Mouse (Mus musculus) neural tube, embryonic 11.5 days (tissue): ENCODE data around the gene Ugt1a10. TPM values are rescaled to one million over a fixed set of nuclear protein-coding genes. Genes with fewer than 3 reads are reported as not detected.

Experiments
- ATAC-seq: fragments of 200-750 bp; cut with Nextera tagmentation; 2 replicates; pipeline ENCODE4 v1.8.0; 2017; ENCODE audit warnings: moderate number of reproducible peaks, mild to moderate bottlenecking, moderate TSS enrichment, moderate library complexity; ENCODE audit not compliant: insufficient read depth, low FRiP score, low TSS enrichment
- DNase-seq: peaks from one replicate; pipeline ENCODE4 v3.0.0-alpha.2; 2015; ENCODE audit warnings: low spot score
- H3K27ac ChIP-seq: fragments of 300-500 bp; sonication (generic); 2 replicates; pipeline ENCODE4 v1.5.1; 2014; ENCODE audit warnings: low read depth, mild to moderate bottlenecking, low read length
- H3K27me3 ChIP-seq: fragments of 300-500 bp; sonication (generic); 2 replicates; pipeline ENCODE4 v1.6.1; 2014; ENCODE audit warnings: mild to moderate bottlenecking, low read length, mixed read lengths; ENCODE audit not compliant: control insufficient read depth, insufficient read depth
- H3K36me3 ChIP-seq: fragments of 300-500 bp; sonication (generic); 2 replicates; pipeline ENCODE4 v1.6.1; 2014; ENCODE audit warnings: mild to moderate bottlenecking, low read length, moderate library complexity, mixed read lengths; ENCODE audit not compliant: control insufficient read depth, insufficient read depth
- H3K4me1 ChIP-seq: fragments of 300-500 bp; sonication (generic); 2 replicates; pipeline ENCODE4 v1.6.1; 2014; ENCODE audit warnings: low read length, mixed read lengths; ENCODE audit not compliant: control insufficient read depth, insufficient read depth
- H3K4me2 ChIP-seq: fragments of 300-500 bp; sonication (generic); 2 replicates; pipeline ENCODE4 v1.6.1; 2014; ENCODE audit warnings: low read depth, mild to moderate bottlenecking, moderate library complexity
- H3K4me3 ChIP-seq: fragments of 300-500 bp; sonication (generic); 2 replicates; pipeline ENCODE4 v1.5.1; 2014; ENCODE audit warnings: low read depth, low read length
- H3K9ac ChIP-seq: fragments of 300-500 bp; sonication (generic); 2 replicates; pipeline ENCODE4 v1.6.1; 2014; ENCODE audit warnings: mild to moderate bottlenecking, low read length
- H3K9me3 ChIP-seq: fragments of 300-500 bp; sonication (generic); 2 replicates; pipeline ENCODE4 v1.6.1; 2016; ENCODE audit warnings: low read length; ENCODE audit not compliant: control insufficient read depth
- WGBS: fragments of 180-500 bp; shearing (Covaris S2); extraction: QIAGEN DNeasy Blood & Tissue Kit; methylation state at CpG from one replicate; pipeline ENCODE4 v1.1.7; 2014; 5-methylcytosine and 5-hydroxymethylcytosine counted together
- polyA plus RNA-seq: library from polyadenylated mRNA; unstranded; fragments of >200 nt; fragmentation: Nextera tagmentation; extraction: Ambion mirVana; gene quantifications from 2 replicates; pipeline ENCODE4 v1.2.1, GENCODE M21; 2014

The Ugt1a10 gene
- polyA plus RNA-seq, 1 experiment from 2014 or later: not detected

- Histone ChIP-seq H3K27ac (no peak overlapping the region), H3K9ac (no peak overlapping the region), H3K4me1 (no peaks in the 10 kb centered on the region), H3K4me3 (no peak overlapping the region), H3K4me2 (no peak overlapping the region), H3K36me3 (0 out of 2 replicates have a peak, but pooled peaks cover 2% of the 10 kb centered on the region), H3K27me3 (no peaks in the 10 kb centered on the region), H3K9me3 (peaks cover 96% of the 10 kb centered on the region)
- WGBS: 67% methylated on average over 4 of the region's 4 CpGs
- no peak for ATAC-seq
- DNase-seq: no peak
Observed at GRCm38 (mm10) chr1:88235894-88236415, 180.8 kb downstream of the Ugt1a10 start.

GRCm38 (mm10) chr1:88237311-88237710 lies 182.1 kb downstream of the Ugt1a10 start:
- H3K4me2 ChIP-seq: no peak overlapping the region
- ATAC-seq: no peak
- H3K27ac ChIP-seq: no peak overlapping the region
- peaks cover 94% of the 10 kb centered on the region for H3K9me3 ChIP-seq
- H3K36me3 ChIP-seq: 0 out of 2 replicates have a peak, but pooled peaks cover 2% of the 10 kb centered on the region
- H3K4me3 ChIP-seq: no peak overlapping the region
- H3K9ac ChIP-seq: no peak overlapping the region
- 82% methylated on average over 5 of the region's 5 CpGs for WGBS
- DNase-seq: no peak
- no peaks in the 10 kb centered on the region for H3K27me3 ChIP-seq
- no peaks in the 10 kb centered on the region for H3K4me1 ChIP-seq

GRCm38 (mm10) chr1:88238771-88239170 lies 183.6 kb downstream of the Ugt1a10 start:
- Histone ChIP-seq H3K27me3 (no peaks in the 10 kb centered on the region), H3K9me3 (peaks cover 94% of the 10 kb centered on the region), H3K4me1 (no peaks in the 10 kb centered on the region), H3K27ac (no peak overlapping the region), H3K36me3 (0 out of 2 replicates have a peak, but pooled peaks cover 2% of the 10 kb centered on the region), H3K4me3 (no peak overlapping the region), H3K9ac (no peak overlapping the region), H3K4me2 (no peak overlapping the region)
- ATAC-seq (no peak), DNase-seq (no peak)
- WGBS: 81% methylated on average over 6 of the region's 6 CpGs

- Histone ChIP-seq H3K27ac (no peak overlapping the region), H3K4me1 (no peaks in the 10 kb centered on the region), H3K4me3 (no peak overlapping the region), H3K4me2 (no peak overlapping the region), H3K9me3 (peaks cover 93% of the 10 kb centered on the region), H3K36me3 (0 out of 2 replicates have a peak, but pooled peaks cover 4% of the 10 kb centered on the region), H3K9ac (no peak overlapping the region), H3K27me3 (no peaks in the 10 kb centered on the region)
- WGBS: 70% methylated on average over 5 of the region's 5 CpGs
- ATAC-seq: no peak
- no peak for DNase-seq
Observed at GRCm38 (mm10) chr1:88240072-88240471, 184.9 kb downstream of the Ugt1a10 start.

- no peak overlapping the region for H3K9ac ChIP-seq
- no peak overlapping the region for H3K4me2 ChIP-seq
- H3K4me3 ChIP-seq: no peak overlapping the region
- peaks cover 93% of the 10 kb centered on the region for H3K9me3 ChIP-seq
- WGBS: 75% methylated on average over 4 of the region's 4 CpGs
- 0 out of 2 replicates have a peak, but pooled peaks cover 4% of the 10 kb centered on the region for H3K36me3 ChIP-seq
- H3K27ac ChIP-seq: no peak overlapping the region
- H3K4me1 ChIP-seq: no peaks in the 10 kb centered on the region
- no peak for ATAC-seq
- no peaks in the 10 kb centered on the region for H3K27me3 ChIP-seq
- no peak for DNase-seq
Observed at GRCm38 (mm10) chr1:88240579-88240978, 185.4 kb downstream of the Ugt1a10 start.

- Histone ChIP-seq H3K9ac (no peak overlapping the region), H3K4me1 (no peaks in the 10 kb centered on the region), H3K4me3 (no peak overlapping the region), H3K36me3 (0 out of 2 replicates have a peak, but pooled peaks cover 3% of the 10 kb centered on the region), H3K27ac (no peak overlapping the region), H3K27me3 (no peaks in the 10 kb centered on the region), H3K9me3 (peaks cover 97% of the 10 kb centered on the region), H3K4me2 (no peak overlapping the region)
- no peak for ATAC-seq
- no peak for DNase-seq
- 65% methylated on average over 5 of the region's 5 CpGs for WGBS
Observed at GRCm38 (mm10) chr1:88243861-88244260, 188.7 kb downstream of the Ugt1a10 start.

GRCm38 (mm10) chr1:88245881-88246280 lies 190.7 kb downstream of the Ugt1a10 start:
- no peaks in the 10 kb centered on the region for H3K4me1 ChIP-seq
- 0 out of 2 replicates have a peak, but pooled peaks cover 2% of the 10 kb centered on the region for H3K36me3 ChIP-seq
- H3K9ac ChIP-seq: no peak overlapping the region
- peaks cover 97% of the 10 kb centered on the region for H3K9me3 ChIP-seq
- H3K4me2 ChIP-seq: no peak overlapping the region
- H3K4me3 ChIP-seq: no peak overlapping the region
- WGBS: 78% methylated on average over 6 of the region's 6 CpGs
- no peaks in the 10 kb centered on the region for H3K27me3 ChIP-seq
- H3K27ac ChIP-seq: no peak overlapping the region
- ATAC-seq (no peak), DNase-seq (no peak)

- H3K36me3 ChIP-seq: 0 out of 2 replicates have a peak, but pooled peaks cover 2% of the 10 kb centered on the region
- ATAC-seq (no peak), DNase-seq (no peak)
- H3K27ac ChIP-seq: no peak overlapping the region
- H3K27me3 ChIP-seq: no peaks in the 10 kb centered on the region
- 48% methylated on average over 6 of the region's 6 CpGs for WGBS
- no peaks in the 10 kb centered on the region for H3K4me1 ChIP-seq
- no peak overlapping the region for H3K4me3 ChIP-seq
- H3K9me3 ChIP-seq: peaks cover 97% of the 10 kb centered on the region
- no peak overlapping the region for H3K4me2 ChIP-seq
- H3K9ac ChIP-seq: no peak overlapping the region
Observed at GRCm38 (mm10) chr1:88246386-88246785, 191.2 kb downstream of the Ugt1a10 start.

GRCm38 (mm10) chr1:88247660-88248059 lies 192.5 kb downstream of the Ugt1a10 start:
- Histone ChIP-seq H3K9me3 (peaks cover 96% of the 10 kb centered on the region), H3K27me3 (no peaks in the 10 kb centered on the region), H3K4me3 (no peak overlapping the region), H3K36me3 (0 out of 2 replicates have a peak, but pooled peaks cover 2% of the 10 kb centered on the region), H3K4me2 (no peak overlapping the region), H3K9ac (no peak overlapping the region), H3K4me1 (no peaks in the 10 kb centered on the region), H3K27ac (no peak overlapping the region)
- no peak for ATAC-seq
- WGBS: 56% methylated on average over 2 of the region's 2 CpGs
- no peak for DNase-seq
